ENCODE assay signal across 7 mouse cellular contexts in genomic region chr19:8774951-8775421, GRCm38 (mm10). TPM values are rescaled to one million over a fixed set of nuclear protein-coding genes. Genes with fewer than 3 reads are reported as not detected.
DNase-seq lines count a peak whose midpoint lies in the region; ATAC-seq and TF ChIP-seq lines count a peak whose summit lies in the region.

No protein-coding gene starts in this region.

- peaks cover 23% of the 10 kb centered on the region for H3K36me3 ChIP-seq in lung, embryonic 15.5 days
- peaks cover 49% of the 10 kb centered on the region for H3K36me3 ChIP-seq in forebrain, embryonic 14.5 days (ENCODE audit: control insufficient read depth, insufficient read depth, low read length)
- H3K36me3 ChIP-seq in limb, embryonic 15.5 days = peaks cover 36% of the 10 kb centered on the region

- peak overlapping the region; percentile 99 for H3K27ac ChIP-seq in lung, embryonic 15.5 days
- peak overlapping the region; percentile 98 for H3K27ac ChIP-seq in bone marrow, adult 2 months (ENCODE audit: control insufficient read depth, insufficient read depth, low read depth, low read length, poor library complexity)
- peak overlapping the region; percentile 99 for H3K27ac ChIP-seq in forebrain, embryonic 14.5 days (ENCODE audit: low read depth, low read length)
- H3K27ac ChIP-seq in limb, embryonic 15.5 days = peak overlapping the region; percentile 99

- peak overlapping the region; percentile 87 for H3K4me2 ChIP-seq in lung, embryonic 15.5 days
- H3K4me2 ChIP-seq in forebrain, embryonic 14.5 days (ENCODE audit: low read length) = peak overlapping the region; percentile 100
- peak overlapping the region; percentile 88 for H3K4me2 ChIP-seq in limb, embryonic 15.5 days

- 4% methylated on average over 20 of the region's 20 CpGs for WGBS in lung, embryonic 15.5 days
- WGBS in bone marrow, adult 2 months = under 1% methylated on average over 20 of the region's 20 CpGs
- WGBS in forebrain, embryonic 14.5 days = 6% methylated on average over 20 of the region's 20 CpGs
- 3% methylated on average over 20 of the region's 20 CpGs for WGBS in limb, embryonic 15.5 days

- ATAC-seq in lung, embryonic 15.5 days (ENCODE audit: borderline replicate concordance, extremely low read depth, low FRiP score, low TSS enrichment) = no peak; the same call in 1 of the 2 replicates
- no peak for ATAC-seq in forebrain, embryonic 14.5 days
- no peak; the same call in 1 of the 2 replicates for ATAC-seq in limb, embryonic 15.5 days (ENCODE audit: insufficient number of reproducible peaks, low FRiP score, low TSS enrichment, low read depth)

- H3K4me3 ChIP-seq in lung, embryonic 15.5 days = peak overlapping the region; percentile 67
- H3K4me3 ChIP-seq in bone marrow, adult 2 months (replicated peaks; ENCODE audit: control insufficient read depth, low read depth, low read length) = peak overlapping the region; percentile 94
- peak overlapping the region; percentile 71 for H3K4me3 ChIP-seq in forebrain, embryonic 14.5 days (ENCODE audit: low read depth, low read length)
- peak overlapping the region; percentile 75 for H3K4me3 ChIP-seq in limb, embryonic 15.5 days

- peaks cover 32% of the 10 kb centered on the region for H3K4me1 ChIP-seq in lung, embryonic 15.5 days
- H3K4me1 ChIP-seq in bone marrow, adult 2 months (ENCODE audit: control insufficient read depth, insufficient read depth, low read length) = peaks cover 9% of the 10 kb centered on the region; the same call in 1 of the 2 replicates
- H3K4me1 ChIP-seq in forebrain, embryonic 14.5 days (ENCODE audit: control insufficient read depth, insufficient read depth, low read length) = peaks cover 24% of the 10 kb centered on the region
- H3K4me1 ChIP-seq in limb, embryonic 15.5 days = peaks cover 28% of the 10 kb centered on the region

- no peak for DNase-seq in lung, postnatal 36 days
- DNase-seq in forebrain, embryonic 14.5 days (ENCODE audit: low spot score) = no peak
- DNase-seq in spleen, postnatal 10 days (ENCODE audit: low spot score in 2 of 2) = peak; percentile 51 to 60
- no peak for DNase-seq in layer of hippocampus, adult 9-11 months

- TF ChIP-seq POLR2A in bone marrow, adult 2 months (IDR thresholded peaks at IDR 0.05; ENCODE audit: borderline replicate concordance, control insufficient read depth, low read depth, low read length) = no peak

- H3K9ac ChIP-seq in lung, embryonic 15.5 days = peak overlapping the region; percentile 93
- peak overlapping the region; percentile 94 for H3K9ac ChIP-seq in forebrain, embryonic 14.5 days (ENCODE audit: low read length)
- peak overlapping the region; percentile 91 for H3K9ac ChIP-seq in limb, embryonic 15.5 days

- no peaks in the 10 kb centered on the region for H3K9me3 ChIP-seq in lung, embryonic 15.5 days
- H3K9me3 ChIP-seq in forebrain, embryonic 14.5 days (replicated peaks; ENCODE audit: control insufficient read depth, low read length) = no peaks in the 10 kb centered on the region
- H3K9me3 ChIP-seq in limb, embryonic 15.5 days = no peaks in the 10 kb centered on the region

- no peaks in the 10 kb centered on the region for H3K27me3 ChIP-seq in lung, embryonic 15.5 days
- no peaks in the 10 kb centered on the region for H3K27me3 ChIP-seq in forebrain, embryonic 14.5 days (replicated peaks; ENCODE audit: control insufficient read depth, insufficient read depth, low read length)
- H3K27me3 ChIP-seq in limb, embryonic 15.5 days = no peaks in the 10 kb centered on the region

- TF ChIP-seq CTCF in bone marrow, adult 2 months (IDR thresholded peaks at IDR 0.05; ENCODE audit: control insufficient read depth, insufficient read depth, low read length) = no peak

RNA-seq across cellular contexts. Expression of gene Tmem179b, which starts 0.7 kb away (rescaled TPM):
- polyA plus RNA-seq in lung, embryonic 15.5 days (2015; fragmentation: Nextera tagmentation; extraction: Ambion mirVana) = 77.2 and 81.3 TPM in 2 replicates
- 52.1 and 62.1 TPM in 2 replicates for polyA plus RNA-seq in bone marrow, adult 2 months (2011; ENCODE audit: insufficient read depth, insufficient read length, low replicate concordance, missing spikeins)
- 30.8 and 41.4 TPM in 2 replicates for polyA plus RNA-seq in forebrain, embryonic 14.5 days (2014; fragmentation: Nextera tagmentation; extraction: Ambion mirVana)
- 78.4 and 81.7 TPM in 2 replicates for polyA plus RNA-seq in limb, embryonic 15.5 days (2015; fragmentation: Nextera tagmentation; extraction: Ambion mirVana)

RNA-seq across cellular contexts. Expression of gene Tmem223, which starts 4.2 kb away (rescaled TPM):
- polyA plus RNA-seq in lung, embryonic 15.5 days (2015; fragmentation: Nextera tagmentation; extraction: Ambion mirVana) = 181 and 197 TPM in 2 replicates
- polyA plus RNA-seq in bone marrow, adult 2 months (2011; ENCODE audit: insufficient read depth, insufficient read length, low replicate concordance, missing spikeins) = 27.1 and 53.1 TPM in 2 replicates
- polyA plus RNA-seq in forebrain, embryonic 14.5 days (2014; fragmentation: Nextera tagmentation; extraction: Ambion mirVana) = 273 and 345 TPM in 2 replicates
- 141 and 155 TPM in 2 replicates for polyA plus RNA-seq in limb, embryonic 15.5 days (2015; fragmentation: Nextera tagmentation; extraction: Ambion mirVana)

RNA-seq across cellular contexts. Expression of gene Taf6l, which starts 11.2 kb away (rescaled TPM):
- 30.5 and 31.5 TPM in 2 replicates for polyA plus RNA-seq in lung, embryonic 15.5 days (2015; fragmentation: Nextera tagmentation; extraction: Ambion mirVana)
- polyA plus RNA-seq in bone marrow, adult 2 months (2011; ENCODE audit: insufficient read depth, insufficient read length, low replicate concordance, missing spikeins) = 6.4 and 14.7 TPM in 2 replicates
- polyA plus RNA-seq in forebrain, embryonic 14.5 days (2014; fragmentation: Nextera tagmentation; extraction: Ambion mirVana) = 18.3 and 19.7 TPM in 2 replicates
- 24.9 and 25.3 TPM in 2 replicates for polyA plus RNA-seq in limb, embryonic 15.5 days (2015; fragmentation: Nextera tagmentation; extraction: Ambion mirVana)

RNA-seq across cellular contexts. Expression of gene Nxf1, which starts 18.1 kb away (rescaled TPM):
- 184 and 198 TPM in 2 replicates for polyA plus RNA-seq in lung, embryonic 15.5 days (2015; fragmentation: Nextera tagmentation; extraction: Ambion mirVana)
- polyA plus RNA-seq in bone marrow, adult 2 months (2011; ENCODE audit: insufficient read depth, insufficient read length, low replicate concordance, missing spikeins) = 488 and 589 TPM in 2 replicates
- 162 and 178 TPM in 2 replicates for polyA plus RNA-seq in forebrain, embryonic 14.5 days (2014; fragmentation: Nextera tagmentation; extraction: Ambion mirVana)
- 171 and 188 TPM in 2 replicates for polyA plus RNA-seq in limb, embryonic 15.5 days (2015; fragmentation: Nextera tagmentation; extraction: Ambion mirVana)

RNA-seq across cellular contexts. Expression of gene Polr2g, which starts 23.4 kb away (rescaled TPM):
- 147 and 159 TPM in 2 replicates for polyA plus RNA-seq in lung, embryonic 15.5 days (2015; fragmentation: Nextera tagmentation; extraction: Ambion mirVana)
- 38.0 and 61.1 TPM in 2 replicates for polyA plus RNA-seq in bone marrow, adult 2 months (2011; ENCODE audit: insufficient read depth, insufficient read length, low replicate concordance, missing spikeins)
- 171 and 189 TPM in 2 replicates for polyA plus RNA-seq in forebrain, embryonic 14.5 days (2014; fragmentation: Nextera tagmentation; extraction: Ambion mirVana)
- polyA plus RNA-seq in limb, embryonic 15.5 days (2015; fragmentation: Nextera tagmentation; extraction: Ambion mirVana) = 149 and 152 TPM in 2 replicates

Comparison
In these comparisons a context has a peak if more than half of its experiments do, and no peak if none do; other contexts are left out.
1. DNase-seq: peak in spleen, postnatal 10 days (2 of 2); none in lung, postnatal 36 days (single experiment), forebrain, embryonic 14.5 days (single experiment) and layer of hippocampus, adult 9-11 months (single experiment).
2. Peak in every context shown above with its lines, with median percentiles within 50 percentile points of each other: H3K27ac ChIP-seq, H3K4me2 ChIP-seq, H3K4me3 ChIP-seq and H3K9ac ChIP-seq.